Mouse (Mus musculus) limb, embryonic 11.5 days (tissue): ENCODE data around the gene Zfp583. TPM values are rescaled to one million over a fixed set of nuclear protein-coding genes. Genes with fewer than 3 reads are reported as not detected.

ENCODE experiments used
- ATAC-seq: fragments of 200-750 bp; cut with Nextera tagmentation; 2 replicates; pipeline ENCODE4 v1.8.0; 2017; ENCODE audit warnings: low read depth; ENCODE audit not compliant: insufficient number of reproducible peaks, low FRiP score, low TSS enrichment
- DNase-seq: peaks from one replicate; pipeline ENCODE4 v3.0.0-alpha.2; 2015; ENCODE audit warnings: low spot score
- H3K27ac ChIP-seq: fragments of 300-500 bp; sonication (generic); replicated peaks from 2 replicates; pipeline ENCODE4 v1.5.1; 2014; ENCODE audit warnings: low read depth, mild to moderate bottlenecking, low read length
- H3K27me3 ChIP-seq: fragments of 300-500 bp; sonication (generic); 2 replicates; pipeline ENCODE4 v1.6.1; 2014; ENCODE audit warnings: mild to moderate bottlenecking, low read length, mixed read lengths; ENCODE audit not compliant: control insufficient read depth, insufficient read depth
- H3K36me3 ChIP-seq: fragments of 300-500 bp; sonication (generic); 2 replicates; pipeline ENCODE4 v1.6.1; 2014; ENCODE audit warnings: mild to moderate bottlenecking, low read length, moderate library complexity, mixed read lengths; ENCODE audit not compliant: control insufficient read depth, insufficient read depth
- H3K4me1 ChIP-seq: fragments of 300-500 bp; sonication (generic); 2 replicates; pipeline ENCODE4 v1.6.1; 2014; ENCODE audit warnings: low read length, mixed read lengths; ENCODE audit not compliant: control insufficient read depth, insufficient read depth
- H3K4me2 ChIP-seq: fragments of 300-500 bp; sonication (generic); 2 replicates; pipeline ENCODE4 v1.6.1; 2014; ENCODE audit warnings: low read depth, mild to moderate bottlenecking, moderate library complexity; ENCODE audit not compliant: severe bottlenecking
- H3K4me3 ChIP-seq: fragments of 300-500 bp; sonication (generic); 2 replicates; pipeline ENCODE4 v1.5.1; 2014; ENCODE audit warnings: low read depth, low read length
- H3K9ac ChIP-seq: fragments of 300-500 bp; sonication (generic); 2 replicates; pipeline ENCODE4 v1.6.1; 2014; ENCODE audit warnings: mild to moderate bottlenecking, low read length
- H3K9me3 ChIP-seq: fragments of 300-500 bp; sonication (generic); 2 replicates; pipeline ENCODE4 v1.6.1; 2016; ENCODE audit warnings: low read length; ENCODE audit not compliant: control insufficient read depth
- WGBS: fragments of 180-500 bp; shearing (Covaris S2); extraction: QIAGEN DNeasy Blood & Tissue Kit; methylation state at CpG from one replicate; pipeline ENCODE4 v1.1.7; 2014; 5-methylcytosine and 5-hydroxymethylcytosine counted together
- polyA plus RNA-seq: library from polyadenylated mRNA; unstranded; fragments of >200 nt; fragmentation: Nextera tagmentation; extraction: Ambion mirVana; gene quantifications from 2 replicates; pipeline ENCODE4 v1.2.1, GENCODE M21; 2014

Gene Zfp583
- polyA plus RNA-seq, 1 experiment from 2014 or later = 6.9 TPM

- no peaks in the 10 kb centered on the region for H3K4me1 ChIP-seq
- peak overlapping the region; percentile 29 for H3K4me3 ChIP-seq
- no peaks in the 10 kb centered on the region for H3K36me3 ChIP-seq
- H3K9me3 ChIP-seq = no peaks in the 10 kb centered on the region
- H3K27ac ChIP-seq = no peak overlapping the region
- peak overlapping the region; percentile 47 for H3K4me2 ChIP-seq
- peak overlapping the region; percentile 43 for H3K9ac ChIP-seq
- no peaks in the 10 kb centered on the region for H3K27me3 ChIP-seq
- under 1% methylated on average over 38 of the region's 38 CpGs for WGBS
- ATAC-seq (peak; percentile 96), DNase-seq (peak; percentile 98)
Measured at GRCm38 (mm10) chr7:6362268-6363046, 31.4 kb upstream of the Zfp583 start.

- DNase-seq = no peak
- H3K36me3 ChIP-seq = no peaks in the 10 kb centered on the region
- H3K27me3 ChIP-seq = no peaks in the 10 kb centered on the region
- no peaks in the 10 kb centered on the region for H3K4me1 ChIP-seq
- 27% methylated on average over 7 of the region's 7 CpGs for WGBS
- H3K9me3 ChIP-seq = no peaks in the 10 kb centered on the region
- peak overlapping the region; percentile 43 for H3K4me2 ChIP-seq
- no peak for ATAC-seq
- H3K27ac ChIP-seq = no peak overlapping the region
- H3K9ac ChIP-seq = no peak overlapping the region
- H3K4me3 ChIP-seq = peak overlapping the region; percentile 29
Measured at GRCm38 (mm10) chr7:6361756-6362155, 30.7 kb upstream of the Zfp583 start.

- DNase-seq (no peak), ATAC-seq (no peak)
- no peak overlapping the region for H3K4me2 ChIP-seq
- no peaks in the 10 kb centered on the region for H3K9me3 ChIP-seq
- no peaks in the 10 kb centered on the region for H3K4me1 ChIP-seq
- H3K27ac ChIP-seq = no peak overlapping the region
- H3K4me3 ChIP-seq = no peak overlapping the region
- WGBS = 13% methylated on average over 9 of the region's 9 CpGs
- no peaks in the 10 kb centered on the region for H3K27me3 ChIP-seq
- H3K9ac ChIP-seq = no peak overlapping the region
- no peaks in the 10 kb centered on the region for H3K36me3 ChIP-seq
Measured at GRCm38 (mm10) chr7:6360477-6361060, 29.5 kb upstream of the Zfp583 start.

- no peaks in the 10 kb centered on the region for H3K9me3 ChIP-seq
- DNase-seq (peak; percentile 58), ATAC-seq (no peak)
- no peak overlapping the region for H3K9ac ChIP-seq
- no peaks in the 10 kb centered on the region for H3K36me3 ChIP-seq
- H3K4me1 ChIP-seq = no peaks in the 10 kb centered on the region
- H3K4me2 ChIP-seq = no peak overlapping the region
- no peak overlapping the region for H3K27ac ChIP-seq
- H3K27me3 ChIP-seq = no peaks in the 10 kb centered on the region
- 53% methylated on average over 10 of the region's 10 CpGs for WGBS
- no peak overlapping the region for H3K4me3 ChIP-seq
Measured at GRCm38 (mm10) chr7:6358937-6359590, 28.0 kb upstream of the Zfp583 start.

GRCm38 (mm10) chr7:6358121-6358520 is 27.0 kb upstream of the Zfp583 start:
- Histone ChIP-seq H3K27me3 (no peaks in the 10 kb centered on the region), H3K9me3 (no peaks in the 10 kb centered on the region), H3K4me2 (no peak overlapping the region), H3K4me3 (no peak overlapping the region), H3K36me3 (no peaks in the 10 kb centered on the region), H3K9ac (no peak overlapping the region), H3K4me1 (no peaks in the 10 kb centered on the region), H3K27ac (no peak overlapping the region)
- WGBS = 65% methylated on average over 2 of the region's 2 CpGs
- DNase-seq (no peak), ATAC-seq (no peak)

- DNase-seq (no peak), ATAC-seq (no peak; the same call in 1 of the 2 replicates)
- 37% methylated on average over 10 of the region's 10 CpGs for WGBS
- H3K27ac ChIP-seq = no peak overlapping the region
- H3K27me3 ChIP-seq = no peaks in the 10 kb centered on the region
- H3K9me3 ChIP-seq = no peaks in the 10 kb centered on the region
- H3K4me1 ChIP-seq = no peaks in the 10 kb centered on the region
- peak overlapping the region; percentile 49 for H3K4me3 ChIP-seq
- H3K9ac ChIP-seq = no peak overlapping the region
- H3K36me3 ChIP-seq = no peaks in the 10 kb centered on the region
- peak overlapping the region; percentile 46 for H3K4me2 ChIP-seq
Measured at GRCm38 (mm10) chr7:6344124-6344523, 13.0 kb upstream of the Zfp583 start.

GRCm38 (mm10) chr7:6343501-6344071 is 12.5 kb upstream of the Zfp583 start, which contains the start of gene Gm3854:
Gm3854 (plus strand) TSS chr7:6343759.
- H3K9me3 ChIP-seq = no peaks in the 10 kb centered on the region
- ATAC-seq (peak; percentile 88), DNase-seq (peak; percentile 82)
- no peaks in the 10 kb centered on the region for H3K36me3 ChIP-seq
- peak within 1 kb of the TSS; percentile 64 for H3K9ac ChIP-seq
- under 1% methylated on average over 26 of the region's 26 CpGs for WGBS
- H3K27ac ChIP-seq = no peak within 1 kb of the TSS
- no peaks in the 10 kb centered on the region for H3K4me1 ChIP-seq
- peak within 1 kb of the TSS; percentile 49 for H3K4me3 ChIP-seq
- H3K27me3 ChIP-seq = no peaks in the 10 kb centered on the region
- peak within 1 kb of the TSS; percentile 46 for H3K4me2 ChIP-seq

- Histone ChIP-seq H3K27ac (no peak overlapping the region), H3K9me3 (no peaks in the 10 kb centered on the region), H3K27me3 (no peaks in the 10 kb centered on the region), H3K36me3 (no peaks in the 10 kb centered on the region), H3K4me3 (no peak overlapping the region), H3K9ac (no peak overlapping the region), H3K4me2 (no peak overlapping the region), H3K4me1 (no peaks in the 10 kb centered on the region)
- 79% methylated on average over 5 of the region's 5 CpGs for WGBS
- DNase-seq (no peak), ATAC-seq (no peak)
Measured at GRCm38 (mm10) chr7:6339865-6340264, 8.8 kb upstream of the Zfp583 start.
